Mouse (Mus musculus) neutrophil, adult 5-6 weeks (primary cell): ENCODE data around the gene Cd300lf. TPM values are rescaled to one million over a fixed set of nuclear protein-coding genes. Genes with fewer than 3 reads are reported as not detected.
A peak's percentile ranks its signal among the peaks of the same experiment; 100 is the strongest.

Experiments
- ATAC-seq: fragments of 151-379, 151-347 bp; 2 replicates; pipeline ENCODE4 v1.8.0; 2017; ENCODE audit warnings: mild to moderate bottlenecking, moderate TSS enrichment; ENCODE audit not compliant: insufficient number of reproducible peaks, poor library complexity, low FRiP score, severe bottlenecking; ENCODE audit errors: extremely low read depth
- total RNA-seq: library from RNA; stranded (forward); fragments of 200-1000 nt; gene quantifications from 2 replicates; pipeline ENCODE4 v1.2.3, GENCODE M21; 2017

Gene Cd300lf
- total RNA-seq, 1 experiment from 2014 or later: 393 TPM

DNA sequence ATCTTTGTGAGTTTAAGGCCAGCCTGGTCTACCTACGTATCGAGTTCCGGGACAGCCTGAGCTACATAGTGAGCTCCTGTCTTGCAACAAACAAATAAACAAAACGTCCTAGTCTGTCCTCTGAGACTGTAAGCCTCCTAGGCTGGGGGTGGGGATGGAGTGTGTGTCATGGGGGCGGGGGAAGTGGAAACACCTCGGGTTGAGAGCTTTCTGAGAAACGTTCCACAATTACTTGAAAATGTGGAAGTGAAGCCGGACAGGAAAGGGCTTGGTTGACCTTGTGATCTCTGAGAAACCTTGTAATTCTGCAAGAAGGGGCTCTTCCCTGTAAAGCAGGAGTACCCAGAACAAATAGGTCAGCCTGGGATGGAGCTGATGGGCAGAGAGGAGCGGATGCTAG lies 14.4 kb downstream of the Cd300lf start:
- peak; percentile 75 for ATAC-seq

DNA sequence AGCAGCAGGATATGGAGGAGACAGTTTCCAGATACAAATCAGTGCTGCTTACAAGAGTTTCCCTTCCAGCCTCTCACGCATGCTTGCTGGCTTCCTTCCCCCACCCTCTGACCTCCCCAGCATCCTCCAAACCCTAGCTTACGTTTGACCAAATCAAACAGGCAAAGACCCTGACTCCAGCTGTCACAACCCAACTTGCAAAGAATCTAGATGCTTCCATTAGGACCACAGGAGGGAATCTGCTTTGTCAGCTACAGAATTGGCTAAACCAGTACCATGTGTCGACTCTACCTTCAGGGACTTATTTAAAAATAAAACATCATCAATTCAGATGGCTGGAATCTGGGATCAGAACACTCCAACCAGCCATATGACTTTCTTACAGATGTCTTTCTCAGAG lies 21.6 kb downstream of the Cd300lf start:
- no peak for ATAC-seq

- peak; percentile 75 for ATAC-seq
These were observed 23.5 kb downstream of the Cd300lf start for GRCm38 (mm10) chr11:115110271-115110670.

- ATAC-seq: no peak
These were observed 25.6 kb downstream of the Cd300lf start for GRCm38 (mm10) chr11:115108176-115108575.

GRCm38 (mm10) chr11:115107403-115107916 lies 26.3 kb downstream of the Cd300lf start:
- no peak for ATAC-seq

DNA sequence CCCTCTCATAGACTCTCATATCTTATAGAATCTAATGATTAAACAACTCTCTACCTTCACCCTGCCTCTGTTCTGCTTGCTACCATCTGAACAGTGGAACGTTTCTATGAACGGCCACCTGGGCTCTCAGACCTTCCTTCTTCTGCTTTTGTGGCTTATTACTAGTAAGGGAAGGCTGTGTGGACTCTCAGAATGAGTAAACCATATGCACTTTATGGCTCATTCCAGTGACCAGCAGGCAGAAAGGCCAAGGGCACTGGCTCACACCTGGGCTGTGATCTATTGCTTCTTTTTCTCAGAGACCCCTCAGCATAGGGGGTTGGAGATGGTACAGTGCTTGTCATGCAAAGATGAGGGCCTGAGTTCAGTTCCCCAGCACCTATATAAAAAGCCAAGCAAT lies 27.2 kb downstream of the Cd300lf start:
- ATAC-seq: no peak

GRCm38 (mm10) chr11:115104769-115105563 lies 28.8 kb downstream of the Cd300lf start:
- no peak for ATAC-seq

DNA sequence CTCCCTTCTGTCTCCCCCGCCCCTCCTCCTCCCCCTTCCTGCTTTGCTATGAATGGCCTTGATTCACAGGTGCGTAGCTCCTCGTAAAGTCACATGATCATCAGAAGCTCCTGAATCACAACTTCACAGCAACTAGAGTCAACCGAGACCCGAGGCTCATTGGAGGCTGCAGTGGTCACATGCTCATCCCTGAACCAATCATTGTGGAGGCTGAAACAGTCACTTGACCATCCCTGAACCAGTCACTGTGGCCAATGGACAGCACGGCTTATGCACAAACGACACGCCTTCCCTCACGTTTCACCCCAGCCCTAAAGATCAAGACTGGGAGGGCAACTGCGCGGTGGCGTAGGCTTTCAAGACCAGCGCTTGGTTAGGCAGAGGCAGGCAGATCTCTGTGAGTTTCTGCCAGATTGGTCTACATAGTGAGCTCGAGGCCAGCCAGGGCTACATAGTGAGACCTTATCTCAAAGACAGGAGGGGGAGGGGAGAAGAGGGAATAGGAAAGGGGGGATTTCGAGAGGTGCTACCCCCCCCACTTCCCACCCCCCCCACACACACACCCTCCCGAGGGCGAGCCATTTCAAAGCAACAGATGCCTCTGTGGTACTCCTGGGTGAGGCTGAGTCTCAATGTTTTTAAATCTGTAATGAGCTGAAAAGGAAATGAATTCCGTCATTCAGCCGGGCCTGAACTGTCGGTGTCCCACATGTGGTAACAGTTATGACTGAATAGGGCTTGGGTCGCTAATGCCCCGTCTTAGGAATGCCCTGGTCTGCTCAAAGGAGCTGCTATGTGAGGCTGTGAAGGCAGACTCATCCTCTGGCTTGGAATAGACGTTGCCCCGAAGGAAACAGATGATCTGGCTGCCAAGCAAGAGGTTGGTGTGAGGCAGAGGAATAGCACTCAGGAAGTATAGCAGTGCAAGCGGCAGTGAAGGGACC lies 30.1 kb downstream of the Cd300lf start:
- no peak for ATAC-seq

GRCm38 (mm10) chr11:115102116-115102515 lies 31.7 kb downstream of the Cd300lf start:
- no peak for ATAC-seq

- no peak for ATAC-seq
These were observed 32.2 kb downstream of the Cd300lf start for GRCm38 (mm10) chr11:115101615-115102051.

- ATAC-seq: no peak
These were observed 33.1 kb downstream of the Cd300lf start for GRCm38 (mm10) chr11:115100741-115101140.

GRCm38 (mm10) chr11:115100032-115100621 lies 33.7 kb downstream of the Cd300lf start:
- no peak for ATAC-seq

DNA sequence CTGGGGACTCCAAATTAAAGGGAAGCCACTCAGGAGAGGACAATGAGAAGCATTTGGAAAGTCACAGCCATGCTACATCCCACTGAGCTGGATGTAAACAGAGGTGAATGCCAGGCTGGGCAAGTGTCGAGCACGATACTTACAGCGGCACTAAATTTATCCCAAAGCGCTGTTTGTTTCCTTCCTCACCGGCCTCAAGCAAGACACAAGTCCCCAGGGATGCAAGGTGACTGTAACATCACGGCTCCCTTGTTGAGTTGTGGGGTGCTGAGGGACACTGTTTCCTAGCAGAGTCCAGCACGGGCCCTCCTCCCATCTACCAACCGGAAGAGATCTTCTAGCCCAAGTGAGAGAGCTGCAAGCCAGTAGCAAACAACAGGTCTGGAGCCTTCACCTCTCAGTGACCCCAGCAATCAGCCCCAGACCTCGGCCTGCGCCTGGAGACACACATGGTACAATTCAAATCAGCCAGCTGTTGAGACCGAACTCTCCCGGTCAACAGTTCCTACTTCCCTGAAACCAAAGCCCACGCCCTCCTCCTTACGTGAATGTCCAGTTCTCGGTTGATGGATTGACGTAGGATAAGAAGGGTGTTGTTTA lies 34.5 kb downstream of the Cd300lf start:
- ATAC-seq: no peak

GRCm38 (mm10) chr11:115098203-115098932 lies 35.4 kb downstream of the Cd300lf start:
- ATAC-seq: no peak

GRCm38 (mm10) chr11:115092140-115092539 lies 41.7 kb downstream of the Cd300lf start:
- no peak for ATAC-seq

DNA sequence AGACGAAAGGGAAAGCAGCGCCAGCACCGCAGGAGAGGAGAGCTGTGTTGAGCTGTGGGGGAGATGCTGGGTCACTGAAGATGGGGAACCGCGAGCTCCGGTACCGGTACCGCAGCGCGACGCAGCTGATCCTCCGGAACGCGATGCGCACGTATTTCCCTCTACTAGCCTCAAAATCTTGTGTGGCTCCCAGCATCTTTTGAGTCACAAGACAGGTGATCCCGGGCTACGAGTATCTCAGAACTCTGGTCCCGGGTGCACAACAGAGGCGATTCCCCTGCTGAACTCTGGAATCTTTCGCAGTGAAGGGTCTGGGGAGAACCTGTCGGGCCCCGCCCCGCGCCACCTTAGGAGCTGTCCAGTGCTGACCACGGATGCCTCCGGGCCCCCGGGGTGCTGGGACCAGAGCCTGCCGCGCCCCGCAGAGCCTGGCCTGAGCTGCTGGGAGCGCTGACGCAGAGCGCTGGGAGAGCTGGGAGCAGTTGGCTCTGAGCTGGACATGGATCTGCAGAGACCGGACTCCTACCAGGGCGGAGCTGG lies 42.4 kb downstream of the Cd300lf start, which contains the start of gene Rab37:
Rab37 (plus strand) TSS at position 70 of the 540 bp plus-strand sequence.
- ATAC-seq: peak; percentile 21

- no peak for ATAC-seq
These were observed 43.9 kb downstream of the Cd300lf start for GRCm38 (mm10) chr11:115089853-115090252.

DNA sequence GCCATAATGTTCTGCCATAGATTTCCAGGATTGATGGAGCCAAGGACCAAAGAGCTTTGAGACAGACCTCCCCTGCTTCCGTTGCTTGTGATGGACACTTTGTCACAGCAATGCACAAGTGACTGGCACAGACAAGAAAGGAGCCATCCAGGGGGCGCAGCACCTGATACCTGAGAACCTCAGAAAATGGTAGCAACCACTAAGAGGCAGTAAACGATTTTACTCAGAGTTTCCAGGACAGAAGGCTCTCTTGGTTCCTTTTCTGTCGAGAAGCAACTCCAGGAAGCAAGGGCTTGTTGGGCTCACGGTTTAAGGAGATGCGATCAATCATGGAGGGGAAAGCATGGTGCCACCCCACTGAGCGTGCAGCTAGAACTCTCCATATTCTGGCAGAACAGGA lies 47.6 kb downstream of the Cd300lf start:
- no peak for ATAC-seq
